12 mouse cellular contexts compared by ENCODE assay signal in the genomic region with DNA sequence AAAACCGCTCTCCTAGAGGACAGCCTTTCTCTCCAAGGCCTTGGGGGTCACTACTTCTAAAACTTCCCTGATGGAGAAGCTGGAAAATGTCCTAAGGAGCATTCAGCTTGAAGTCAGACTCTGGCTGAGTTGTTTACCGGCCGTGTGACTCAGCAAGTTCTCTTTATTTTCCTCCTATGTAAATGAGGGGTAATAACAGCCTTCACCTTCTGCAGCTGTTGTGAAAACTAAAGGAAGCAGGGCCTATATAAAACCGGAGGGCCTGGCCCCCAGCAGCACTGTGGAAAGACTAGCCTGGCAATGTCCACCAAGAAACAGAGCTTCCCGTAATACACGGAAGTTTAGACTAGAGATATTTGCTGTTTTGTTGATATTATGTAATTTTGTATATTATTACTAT.
DNase-seq lines count a peak whose midpoint lies in the region; ATAC-seq lines count a peak whose summit lies in the region.
"Had no signal": no experiment of that assay in that cellular context is flagged by ENCODE, and none has a peak within 500 bp of the region (broad histone marks: within the 10 kb centered on the region; RNA-seq: fewer than 3 reads in every experiment).

No protein-coding gene starts in this region.

- no peak overlapping the region for H3K9ac ChIP-seq in forebrain, embryonic 11.5 days (ENCODE audit: low read length)
- no peak overlapping the region for H3K9ac ChIP-seq in forebrain, embryonic 15.5 days (replicated peaks)
- H3K9ac ChIP-seq in neural tube, embryonic 12.5 days = no peak overlapping the region
- no peak overlapping the region for H3K9ac ChIP-seq in neural tube, embryonic 15.5 days (replicated peaks)
- H3K9ac ChIP-seq: heart, embryonic 15.5 days; limb, embryonic 13.5 days had no signal

- WGBS in forebrain, embryonic 11.5 days = 41% methylated on average over 6 of the region's 6 CpGs
- 28% methylated on average over 6 of the region's 6 CpGs for WGBS in forebrain, embryonic 15.5 days
- WGBS in neural tube, embryonic 12.5 days = 24% methylated on average over 6 of the region's 6 CpGs
- 26% methylated on average over 6 of the region's 6 CpGs for WGBS in neural tube, embryonic 15.5 days

- H3K27ac ChIP-seq in forebrain, embryonic 11.5 days (ENCODE audit: low read depth, low read length) = no peak overlapping the region
- H3K27ac ChIP-seq in forebrain, embryonic 15.5 days (replicated peaks) = no peak overlapping the region
- H3K27ac ChIP-seq in neural tube, embryonic 12.5 days = no peak overlapping the region
- no peak overlapping the region for H3K27ac ChIP-seq in neural tube, embryonic 15.5 days (replicated peaks)
- H3K27ac ChIP-seq: heart, embryonic 15.5 days; limb, embryonic 13.5 days had no signal

- H3K36me3 ChIP-seq in forebrain, embryonic 11.5 days (ENCODE audit: control insufficient read depth, insufficient read depth, low read length) = no peaks in the 10 kb centered on the region
- no peaks in the 10 kb centered on the region for H3K36me3 ChIP-seq in forebrain, embryonic 15.5 days
- no peaks in the 10 kb centered on the region for H3K36me3 ChIP-seq in neural tube, embryonic 12.5 days
- H3K36me3 ChIP-seq in neural tube, embryonic 15.5 days = no peaks in the 10 kb centered on the region
- H3K36me3 ChIP-seq: heart, embryonic 15.5 days; limb, embryonic 13.5 days had no signal

- H3K4me2 ChIP-seq in forebrain, embryonic 11.5 days (ENCODE audit: low read depth, low read length, severe bottlenecking) = no peak overlapping the region
- H3K4me2 ChIP-seq in forebrain, embryonic 15.5 days (replicated peaks) = no peak overlapping the region
- no peak overlapping the region for H3K4me2 ChIP-seq in neural tube, embryonic 12.5 days (replicated peaks)
- H3K4me2 ChIP-seq in neural tube, embryonic 15.5 days = no peak overlapping the region
- H3K4me2 ChIP-seq: heart, embryonic 15.5 days; limb, embryonic 13.5 days had no signal

- no peak for DNase-seq in forebrain, embryonic 11.5 days (ENCODE audit: low spot score)
- peak; percentile 26 to 56 for DNase-seq in kidney, postnatal 25 days
- no peak for DNase-seq in left cerebral cortex, adult 9 months (ENCODE audit: low spot score in 2 of 2)
- DNase-seq in layer of hippocampus, adult 9-10 months (ENCODE audit: low spot score) = no peak
- DNase-seq in right cerebral cortex, adult 18-20 months = no peak
- DNase-seq: thymus, postnatal 25 days had no signal

- H3K9me3 ChIP-seq in forebrain, embryonic 11.5 days (ENCODE audit: control insufficient read depth, low read length) = no peaks in the 10 kb centered on the region
- no peaks in the 10 kb centered on the region for H3K9me3 ChIP-seq in forebrain, embryonic 15.5 days
- H3K9me3 ChIP-seq in neural tube, embryonic 12.5 days = no peaks in the 10 kb centered on the region
- H3K9me3 ChIP-seq in neural tube, embryonic 15.5 days (replicated peaks) = no peaks in the 10 kb centered on the region
- H3K9me3 ChIP-seq: heart, embryonic 15.5 days; limb, embryonic 13.5 days had no signal

- H3K27me3 ChIP-seq in forebrain, embryonic 11.5 days (ENCODE audit: control insufficient read depth, insufficient read depth, low read length) = no peaks in the 10 kb centered on the region
- H3K27me3 ChIP-seq in forebrain, embryonic 15.5 days = no peaks in the 10 kb centered on the region
- H3K27me3 ChIP-seq in neural tube, embryonic 12.5 days (replicated peaks) = no peaks in the 10 kb centered on the region
- H3K27me3 ChIP-seq in neural tube, embryonic 15.5 days (replicated peaks) = no peaks in the 10 kb centered on the region
- H3K27me3 ChIP-seq: heart, embryonic 15.5 days; limb, embryonic 13.5 days had no signal

- peaks cover 8% of the 10 kb centered on the region; the same call in 1 of the 2 replicates for H3K4me1 ChIP-seq in forebrain, embryonic 11.5 days (replicated peaks; ENCODE audit: control insufficient read depth, insufficient read depth, low read length)
- peaks cover 15% of the 10 kb centered on the region for H3K4me1 ChIP-seq in forebrain, embryonic 15.5 days
- peaks cover 4% of the 10 kb centered on the region; the same call in 1 of the 2 replicates for H3K4me1 ChIP-seq in neural tube, embryonic 12.5 days
- H3K4me1 ChIP-seq in neural tube, embryonic 15.5 days = peaks cover 4% of the 10 kb centered on the region; the same call in 1 of the 2 replicates

- H3K4me3 ChIP-seq in forebrain, embryonic 11.5 days (ENCODE audit: low read depth, low read length) = no peak overlapping the region
- H3K4me3 ChIP-seq in forebrain, embryonic 15.5 days = no peak overlapping the region
- H3K4me3 ChIP-seq in neural tube, embryonic 12.5 days = no peak overlapping the region
- no peak overlapping the region for H3K4me3 ChIP-seq in neural tube, embryonic 15.5 days (replicated peaks)
- H3K4me3 ChIP-seq: heart, embryonic 15.5 days; limb, embryonic 13.5 days had no signal

- ATAC-seq in forebrain, embryonic 11.5 days (replicated peaks; ENCODE audit: low FRiP score) = 0 out of 2 replicates have a peak, but pooled peaks have one; percentile 33
- ATAC-seq in forebrain, embryonic 15.5 days (replicated peaks) = no peak
- ATAC-seq in neural tube, embryonic 12.5 days (ENCODE audit: low FRiP score, low read depth) = 0 out of 2 replicates have a peak, but pooled peaks have one; percentile 25
- ATAC-seq in neural tube, embryonic 15.5 days (ENCODE audit: low FRiP score) = no peak
- ATAC-seq: inflammation-experienced regulatory T-cells, adult 6 months had no signal

Comparison
In these comparisons a context has a peak if more than half of its experiments do, and no peak if none do; other contexts are left out.
1. ATAC-seq: peak in forebrain, embryonic 11.5 days (single experiment) and neural tube, embryonic 12.5 days (single experiment); none in forebrain, embryonic 15.5 days (single experiment) and neural tube, embryonic 15.5 days (single experiment).
2. DNase-seq: peak in kidney, postnatal 25 days (2 of 2); none in forebrain, embryonic 11.5 days (single experiment), left cerebral cortex, adult 9 months (0 of 2), layer of hippocampus, adult 9-10 months (single experiment) and right cerebral cortex, adult 18-20 months (single experiment).